Mouse (Mus musculus): ENCODE results near the gene Tex11.

DNA sequence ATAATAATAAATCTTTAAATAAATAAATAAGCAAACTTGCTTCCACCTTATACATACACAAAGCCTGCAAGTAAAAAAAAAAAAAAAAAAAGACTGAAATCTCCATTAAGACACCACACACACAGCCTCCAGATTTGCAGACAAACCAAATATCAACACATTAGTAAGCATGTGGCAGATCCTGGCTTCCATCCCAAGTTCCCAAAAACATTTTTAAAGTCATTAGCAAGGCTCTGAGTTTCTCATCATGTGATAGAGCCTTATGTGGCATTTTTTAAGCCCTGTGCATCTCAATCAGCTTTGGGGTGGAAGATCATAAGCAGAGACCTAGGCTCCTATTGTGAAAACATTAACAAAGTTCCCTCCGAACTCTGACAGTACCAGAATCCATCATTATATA lies 5.8 kb upstream of the Tex11 start:
- TF ChIP-seq CTCF (IDR thresholded peaks at IDR 0.05; ENCODE audit: low read depth) (no peak), EP300 (IDR thresholded peaks at IDR 0.05; ENCODE audit: low read depth) (no peak)
